Mouse (Mus musculus) hindbrain, embryonic 15.5 days (tissue): Measurements from ENCODE around the gene Acad9. TPM values are rescaled to one million over a fixed set of nuclear protein-coding genes. Genes with fewer than 3 reads are reported as not detected.
A peak's percentile ranks its signal among the peaks of the same experiment; 100 is the strongest.

Experiments used
- ATAC-seq: fragments of 200-750 bp; cut with Nextera tagmentation; 2 replicates; pipeline ENCODE4 v1.8.0; 2017; ENCODE audit warnings: low read depth, moderate number of reproducible peaks, moderate TSS enrichment; ENCODE audit not compliant: low FRiP score
- H3K27ac ChIP-seq: fragments of 300-500 bp; sonication (generic); replicated peaks from 2 replicates; pipeline ENCODE4 v1.5.1; 2015; ENCODE audit warnings: mild to moderate bottlenecking, inconsistent platforms
- H3K27me3 ChIP-seq: fragments of 300-500 bp; sonication (generic); 2 replicates; pipeline ENCODE4 v1.6.1; 2015; ENCODE audit warnings: control low read depth, inconsistent platforms
- H3K36me3 ChIP-seq: fragments of 300-500 bp; sonication (generic); 2 replicates; pipeline ENCODE4 v1.6.1; 2015; ENCODE audit warnings: control low read depth, inconsistent platforms
- H3K4me1 ChIP-seq: fragments of 300-500 bp; sonication (generic); replicated peaks from 2 replicates; pipeline ENCODE4 v1.6.1; 2015; ENCODE audit warnings: control low read depth, inconsistent platforms
- H3K4me2 ChIP-seq: fragments of 300-500 bp; sonication (generic); 2 replicates; pipeline ENCODE4 v1.6.1; 2015; ENCODE audit warnings: moderate library complexity, mild to moderate bottlenecking, inconsistent platforms
- H3K4me3 ChIP-seq: fragments of 300-500 bp; sonication (generic); 2 replicates; pipeline ENCODE4 v1.5.1; 2015; ENCODE audit warnings: mild to moderate bottlenecking, inconsistent platforms
- H3K9ac ChIP-seq: fragments of 300-500 bp; sonication (generic); 2 replicates; pipeline ENCODE4 v1.6.1; 2015; ENCODE audit warnings: inconsistent platforms
- H3K9me3 ChIP-seq: fragments of 300-500 bp; sonication (generic); 2 replicates; pipeline ENCODE4 v1.6.1; 2016; ENCODE audit warnings: control low read depth, inconsistent platforms
- WGBS: fragments of 180-500 bp; shearing (Covaris S2); methylation state at CpG from one replicate; pipeline ENCODE4 v1.1.7; 2015; 5-methylcytosine and 5-hydroxymethylcytosine counted together
- polyA plus RNA-seq: library from polyadenylated mRNA; unstranded; fragments of >200 nt; fragmentation: Nextera tagmentation; extraction: Ambion mirVana; gene quantifications from 2 replicates; pipeline ENCODE4 v1.2.1, GENCODE M21; 2015

The Acad9 gene
- polyA plus RNA-seq: 74.9 and 86.2 TPM in 2 replicates

- H3K27ac ChIP-seq: peak within 1 kb of the TSS; percentile 81
- H3K4me2 ChIP-seq: peak within 1 kb of the TSS; percentile 80
- no peaks in the 10 kb centered on the region for H3K9me3 ChIP-seq
- peaks cover 20% of the 10 kb centered on the region for H3K27me3 ChIP-seq
- H3K4me1 ChIP-seq: peaks cover 26% of the 10 kb centered on the region
- under 1% methylated on average over 49 of the region's 49 CpGs for WGBS
- H3K4me3 ChIP-seq: peak within 1 kb of the TSS; percentile 72
- H3K9ac ChIP-seq: peak within 1 kb of the TSS; percentile 73
- ATAC-seq: peak; percentile 98
- H3K36me3 ChIP-seq: peaks cover 6% of the 10 kb centered on the region
These were observed at the start of gene Acad9 for GRCm38 (mm10) chr3:36065843-36066651. Gene Acad9 (plus strand): TSS chr3:36065979.

DNA sequence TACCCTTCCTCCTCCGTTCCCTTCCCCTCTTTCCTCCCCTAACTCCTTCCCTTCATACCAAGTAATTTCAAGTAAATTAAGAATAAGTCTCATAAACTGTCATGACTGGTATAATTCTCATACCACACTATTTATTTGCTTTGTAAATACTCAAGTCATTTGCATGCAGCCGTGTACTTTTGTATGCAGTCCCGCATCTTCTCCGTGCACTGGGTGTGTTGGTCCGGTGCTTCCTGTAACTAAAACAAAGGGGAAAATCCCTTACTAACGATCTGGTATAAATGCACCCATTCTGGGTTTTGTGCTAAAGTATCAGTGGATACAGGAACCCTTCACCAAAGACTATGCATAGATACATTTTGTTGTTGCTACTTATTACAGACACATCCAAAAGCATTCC lies 40.0 kb upstream of the Acad9 start:
- H3K36me3 ChIP-seq: no peaks in the 10 kb centered on the region
- no peak overlapping the region for H3K4me3 ChIP-seq
- ATAC-seq: no peak
- no peak overlapping the region for H3K9ac ChIP-seq
- WGBS: 82% methylated on average over 6 of the region's 6 CpGs
- H3K27me3 ChIP-seq: no peaks in the 10 kb centered on the region
- no peak overlapping the region for H3K4me2 ChIP-seq
- no peaks in the 10 kb centered on the region for H3K4me1 ChIP-seq
- no peak overlapping the region for H3K27ac ChIP-seq
- no peaks in the 10 kb centered on the region for H3K9me3 ChIP-seq

DNA sequence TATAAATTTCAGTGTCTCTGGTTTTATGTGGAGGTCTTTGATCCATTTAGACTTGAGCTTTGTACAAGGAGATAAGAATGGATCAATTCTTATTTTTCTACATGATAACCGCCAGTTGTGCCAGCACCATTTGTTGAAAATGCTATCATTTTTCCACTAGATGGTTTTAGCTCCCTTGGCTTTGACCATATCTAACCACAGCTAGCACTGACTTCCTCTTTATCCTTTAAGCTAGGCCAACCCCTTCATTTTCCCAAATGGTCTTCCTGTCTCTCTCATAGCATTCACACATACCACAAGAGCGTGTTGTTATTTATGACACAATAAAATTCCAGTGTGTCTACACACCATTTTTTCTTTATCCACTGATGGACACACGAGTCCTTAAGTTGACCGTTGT lies 35.8 kb upstream of the Acad9 start:
- 91% methylated on average over 4 of the region's 4 CpGs for WGBS

GRCm38 (mm10) chr3:36031740-36032510 lies 33.9 kb upstream of the Acad9 start:
- 61% methylated on average over 6 of the region's 6 CpGs for WGBS
- no peak overlapping the region for H3K4me3 ChIP-seq
- no peaks in the 10 kb centered on the region for H3K4me1 ChIP-seq
- no peak overlapping the region for H3K4me2 ChIP-seq
- H3K36me3 ChIP-seq: no peaks in the 10 kb centered on the region
- no peak overlapping the region for H3K27ac ChIP-seq
- no peak overlapping the region for H3K9ac ChIP-seq
- no peaks in the 10 kb centered on the region for H3K27me3 ChIP-seq
- no peaks in the 10 kb centered on the region for H3K9me3 ChIP-seq
- ATAC-seq: no peak

More for the DNA sequence above, 35.8 kb upstream of the Acad9 start:
- no peak overlapping the region for H3K9ac ChIP-seq
- no peak overlapping the region for H3K27ac ChIP-seq
- no peaks in the 10 kb centered on the region for H3K4me1 ChIP-seq
- ATAC-seq: no peak
- no peak overlapping the region for H3K4me3 ChIP-seq
- H3K4me2 ChIP-seq: no peak overlapping the region
- no peaks in the 10 kb centered on the region for H3K36me3 ChIP-seq
- H3K9me3 ChIP-seq: no peaks in the 10 kb centered on the region
- H3K27me3 ChIP-seq: no peaks in the 10 kb centered on the region

- H3K36me3 ChIP-seq: no peaks in the 10 kb centered on the region
- H3K4me2 ChIP-seq: no peak overlapping the region
- H3K4me1 ChIP-seq: no peaks in the 10 kb centered on the region
- no peak for ATAC-seq
- H3K9me3 ChIP-seq: no peaks in the 10 kb centered on the region
- H3K27ac ChIP-seq: no peak overlapping the region
- no peak overlapping the region for H3K4me3 ChIP-seq
- no peak overlapping the region for H3K9ac ChIP-seq
- H3K27me3 ChIP-seq: no peaks in the 10 kb centered on the region
These were observed 21.3 kb upstream of the Acad9 start for GRCm38 (mm10) chr3:36044520-36044919.

GRCm38 (mm10) chr3:36045086-36045485 lies 20.7 kb upstream of the Acad9 start:
- Histone ChIP-seq H3K4me3 (no peak overlapping the region), H3K9ac (no peak overlapping the region), H3K27ac (no peak overlapping the region), H3K9me3 (no peaks in the 10 kb centered on the region), H3K4me1 (no peaks in the 10 kb centered on the region), H3K4me2 (no peak overlapping the region), H3K27me3 (no peaks in the 10 kb centered on the region), H3K36me3 (no peaks in the 10 kb centered on the region)
- WGBS: 88% methylated on average over 4 of the region's 4 CpGs
- ATAC-seq: no peak

- H3K4me1 ChIP-seq: no peaks in the 10 kb centered on the region
- no peak for ATAC-seq
- H3K9me3 ChIP-seq: no peaks in the 10 kb centered on the region
- H3K27me3 ChIP-seq: no peaks in the 10 kb centered on the region
- H3K4me2 ChIP-seq: no peak overlapping the region
- 69% methylated on average over 1 of the region's 1 CpGs for whole genome bisulfite sequencing
- H3K4me3 ChIP-seq: no peak overlapping the region
- no peaks in the 10 kb centered on the region for H3K36me3 ChIP-seq
- H3K9ac ChIP-seq: no peak overlapping the region
- H3K27ac ChIP-seq: no peak overlapping the region
These were observed 16.7 kb upstream of the Acad9 start for GRCm38 (mm10) chr3:36049106-36049505.

- WGBS: 94% methylated on average over 6 of the region's 6 CpGs
- H3K36me3 ChIP-seq: no peaks in the 10 kb centered on the region
- no peak within 1 kb of the TSS for H3K9ac ChIP-seq
- H3K4me3 ChIP-seq: no peak within 1 kb of the TSS
- no peak within 1 kb of the TSS for H3K4me2 ChIP-seq
- no peaks in the 10 kb centered on the region for H3K27me3 ChIP-seq
- no peak within 1 kb of the TSS for H3K27ac ChIP-seq
- H3K9me3 ChIP-seq: no peaks in the 10 kb centered on the region
- ATAC-seq: no peak
- no peaks in the 10 kb centered on the region for H3K4me1 ChIP-seq
These were observed 12.3 kb upstream of the Acad9 start, which contains the start of gene Ccdc144b for GRCm38 (mm10) chr3:36053447-36053846. Gene Ccdc144b (minus strand): TSS chr3:36053547.

- Histone ChIP-seq H3K9ac (no peak overlapping the region), H3K27ac (no peak overlapping the region), H3K4me1 (peaks cover 2% of the 10 kb centered on the region), H3K36me3 (no peaks in the 10 kb centered on the region), H3K27me3 (peaks cover 23% of the 10 kb centered on the region), H3K9me3 (no peaks in the 10 kb centered on the region), H3K4me3 (no peak overlapping the region), H3K4me2 (no peak overlapping the region)
- 39% methylated on average over 8 of the region's 8 CpGs for WGBS
- peak; percentile 56; the same call in 1 of the 2 replicates for ATAC-seq
These were observed 5.5 kb upstream of the Acad9 start for GRCm38 (mm10) chr3:36060096-36060850.

DNA sequence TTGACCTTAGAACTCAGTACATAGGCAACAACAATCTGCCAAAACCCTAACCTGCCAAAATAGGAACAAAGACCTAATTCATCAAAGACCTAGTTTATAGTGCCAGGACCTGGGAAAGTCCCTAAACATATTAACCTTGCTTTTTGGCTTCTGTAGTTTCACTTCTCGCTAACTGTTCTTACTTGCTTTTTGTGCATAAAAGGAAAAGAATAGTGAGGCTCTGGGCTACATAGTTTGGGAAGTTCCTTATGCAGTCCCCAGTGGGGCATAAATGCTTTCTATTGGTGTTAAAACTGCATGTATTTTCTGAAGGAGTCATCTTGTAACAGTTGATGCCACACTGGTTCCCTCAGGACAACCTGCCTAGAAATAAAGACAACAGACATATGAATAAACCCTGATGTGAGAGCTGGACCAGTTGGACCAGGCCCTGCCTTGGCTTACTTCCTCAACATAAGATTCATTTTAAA lies 1.2 kb upstream of the Acad9 start:
- WGBS: 98% methylated on average over 1 of the region's 1 CpGs
- no peak for ATAC-seq

GRCm38 (mm10) chr3:36065166-36065565 lies 613 bp upstream of the Acad9 start:
- no peak overlapping the region for H3K27ac ChIP-seq
- peak overlapping the region; percentile 80 for H3K4me2 ChIP-seq
- H3K36me3 ChIP-seq: peaks cover 3% of the 10 kb centered on the region
- H3K9me3 ChIP-seq: no peaks in the 10 kb centered on the region
- H3K4me1 ChIP-seq: peaks cover 26% of the 10 kb centered on the region
- H3K4me3 ChIP-seq: peak overlapping the region; percentile 72
- peaks cover 20% of the 10 kb centered on the region for H3K27me3 ChIP-seq
- H3K9ac ChIP-seq: 0 out of 2 replicates have a peak overlapping the region, but pooled peaks have one; percentile 73
- no peak for ATAC-seq
- WGBS: 95% methylated on average over 2 of the region's 2 CpGs

More for the DNA sequence above, 1.2 kb upstream of the Acad9 start:
- no peaks in the 10 kb centered on the region; the same call in 1 of the 2 replicates for H3K36me3 ChIP-seq
- H3K4me3 ChIP-seq: no peak overlapping the region
- no peak overlapping the region for H3K9ac ChIP-seq
- H3K4me1 ChIP-seq: peaks cover 26% of the 10 kb centered on the region
- H3K4me2 ChIP-seq: no peak overlapping the region
- no peaks in the 10 kb centered on the region for H3K9me3 ChIP-seq
- no peak overlapping the region for H3K27ac ChIP-seq
- peaks cover 20% of the 10 kb centered on the region for H3K27me3 ChIP-seq
